Mouse (Mus musculus) stomach, embryonic 16.5 days (tissue): ENCODE measurements around the gene Ano4. TPM values are rescaled to one million over a fixed set of nuclear protein-coding genes. Genes with fewer than 3 reads are reported as not detected.

ENCODE experiments used
- ATAC-seq: fragments of 200-750 bp; cut with Nextera tagmentation; 2 replicates; pipeline ENCODE4 v1.8.0; 2017; ENCODE audit warnings: moderate number of reproducible peaks, moderate TSS enrichment; ENCODE audit not compliant: insufficient read depth, low FRiP score
- H3K27ac ChIP-seq: fragments of 300-500 bp; sonication (generic); 2 replicates; pipeline ENCODE4 v1.5.1; 2014; ENCODE audit warnings: low read length
- H3K27me3 ChIP-seq: fragments of 300-500 bp; sonication (generic); 2 replicates; pipeline ENCODE4 v1.6.1; 2014; ENCODE audit warnings: low read length, control low read depth, mixed read lengths; ENCODE audit not compliant: control insufficient read depth, insufficient read depth
- H3K36me3 ChIP-seq: fragments of 300-500 bp; sonication (generic); 2 replicates; pipeline ENCODE4 v1.6.1; 2014; ENCODE audit warnings: low read length; ENCODE audit not compliant: control insufficient read depth, insufficient read depth
- H3K4me1 ChIP-seq: fragments of 300-500 bp; sonication (generic); 2 replicates; pipeline ENCODE4 v1.6.1; 2014; ENCODE audit warnings: low read length, control low read depth, mixed read lengths; ENCODE audit not compliant: control insufficient read depth, insufficient read depth
- H3K4me2 ChIP-seq: fragments of 300-500 bp; sonication (generic); 2 replicates; pipeline ENCODE4 v1.6.1; 2014; ENCODE audit warnings: low read depth, low read length, mixed read lengths
- H3K4me3 ChIP-seq: fragments of 300-500 bp; sonication (generic); replicated peaks from 2 replicates; pipeline ENCODE4 v1.5.1; 2014; ENCODE audit warnings: mild to moderate bottlenecking, low read length
- H3K9ac ChIP-seq: fragments of 300-500 bp; sonication (generic); 2 replicates; pipeline ENCODE4 v1.6.1; 2014; ENCODE audit warnings: low read length
- H3K9me3 ChIP-seq: fragments of 300-500 bp; sonication (generic); replicated peaks from 2 replicates; pipeline ENCODE4 v1.6.1; 2016; ENCODE audit warnings: low read length, control low read depth; ENCODE audit not compliant: control insufficient read depth
- WGBS: fragments of 180-500 bp; shearing (Covaris S2); extraction: QIAGEN DNeasy Blood & Tissue Kit; methylation state at CpG from one replicate; pipeline ENCODE4 v1.1.7; 2014; 5-methylcytosine and 5-hydroxymethylcytosine counted together
- polyA plus RNA-seq: library from polyadenylated mRNA; unstranded; fragments of >200 nt; fragmentation: Nextera tagmentation; extraction: Ambion mirVana; gene quantifications from 2 replicates; pipeline ENCODE4 v1.2.1, GENCODE M21; 2015

Ano4 gene
- polyA plus RNA-seq, 1 experiment from 2014 or later: 0.90 TPM

DNA sequence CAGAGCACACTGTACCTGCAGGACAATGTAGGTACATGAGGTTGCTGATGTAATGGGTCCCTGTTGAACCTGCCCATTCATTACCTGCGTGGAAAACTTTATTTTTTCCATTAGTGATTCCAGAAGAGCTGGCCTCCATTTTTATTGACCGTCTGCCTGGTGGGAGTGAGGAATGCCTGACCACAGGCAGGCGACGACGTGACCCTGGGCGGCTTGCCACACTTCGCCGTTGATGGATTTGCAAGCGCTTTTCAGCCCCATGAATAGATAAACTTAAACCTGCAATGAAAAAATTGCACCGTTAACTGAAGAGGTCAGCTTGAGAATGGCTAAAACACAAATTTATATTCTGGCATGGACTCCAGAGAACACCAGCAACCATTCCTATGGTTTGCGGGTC is 195.4 kb downstream of the Ano4 start:
- 62% methylated on average over 11 of the region's 11 CpGs for WGBS
- no peaks in the 10 kb centered on the region for H3K9me3 ChIP-seq
- no peak overlapping the region for H3K4me2 ChIP-seq
- H3K36me3 ChIP-seq: no peaks in the 10 kb centered on the region
- no peak overlapping the region for H3K4me3 ChIP-seq
- no peak overlapping the region for H3K9ac ChIP-seq
- no peaks in the 10 kb centered on the region for H3K27me3 ChIP-seq
- ATAC-seq: no peak
- H3K4me1 ChIP-seq: no peaks in the 10 kb centered on the region
- H3K27ac ChIP-seq: no peak overlapping the region

DNA sequence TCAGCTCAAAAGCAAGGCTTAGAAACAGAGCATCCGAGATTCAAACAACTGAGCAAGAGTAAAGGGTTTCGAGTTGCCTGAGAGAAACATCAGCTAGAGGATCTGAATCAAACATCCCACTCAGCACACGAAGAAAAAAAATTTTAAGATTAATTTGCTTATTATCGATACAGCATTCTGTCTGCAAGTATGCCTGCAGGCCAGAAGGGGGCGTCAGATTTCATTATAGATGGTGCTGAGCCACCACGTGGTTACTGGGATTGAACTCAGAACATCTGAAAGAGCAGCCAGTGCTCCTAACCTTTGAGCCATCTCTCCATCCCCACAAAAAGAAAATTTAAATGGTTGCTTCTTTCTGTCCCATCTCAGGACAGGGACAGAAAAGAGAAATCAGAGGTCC is 223.2 kb downstream of the Ano4 start:
- WGBS: 54% methylated on average over 6 of the region's 6 CpGs
- no peaks in the 10 kb centered on the region for H3K9me3 ChIP-seq
- no peaks in the 10 kb centered on the region for H3K4me1 ChIP-seq
- H3K9ac ChIP-seq: no peak overlapping the region
- H3K36me3 ChIP-seq: no peaks in the 10 kb centered on the region
- no peak overlapping the region for H3K4me3 ChIP-seq
- no peak overlapping the region for H3K27ac ChIP-seq
- no peak for ATAC-seq
- no peak overlapping the region for H3K4me2 ChIP-seq
- no peaks in the 10 kb centered on the region for H3K27me3 ChIP-seq

DNA sequence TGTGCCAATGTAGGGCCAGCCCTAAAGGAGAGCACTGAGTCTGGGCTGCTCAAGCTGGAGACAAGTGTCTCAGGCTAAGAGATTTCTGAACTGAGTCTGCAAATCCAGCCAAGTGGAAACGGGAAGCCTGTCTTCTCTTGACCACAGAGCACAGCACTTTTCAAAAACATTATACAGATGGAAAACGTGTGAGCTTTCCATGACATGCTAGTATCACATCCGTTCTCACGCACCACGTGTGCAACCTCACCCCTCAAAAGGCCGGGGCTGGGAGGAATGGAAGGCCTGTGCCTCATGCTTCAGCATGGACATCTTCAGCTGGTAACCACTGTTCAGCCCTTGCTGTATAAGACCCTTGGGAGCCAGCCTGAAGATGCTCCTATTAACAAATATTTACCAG is 230.2 kb downstream of the Ano4 start:
- H3K4me1 ChIP-seq: no peaks in the 10 kb centered on the region
- no peaks in the 10 kb centered on the region for H3K27me3 ChIP-seq
- ATAC-seq: no peak
- no peaks in the 10 kb centered on the region for H3K9me3 ChIP-seq
- no peak overlapping the region for H3K4me3 ChIP-seq
- H3K9ac ChIP-seq: no peak overlapping the region
- H3K4me2 ChIP-seq: no peak overlapping the region
- WGBS: 75% methylated on average over 6 of the region's 6 CpGs
- no peaks in the 10 kb centered on the region for H3K36me3 ChIP-seq
- no peak overlapping the region for H3K27ac ChIP-seq

DNA sequence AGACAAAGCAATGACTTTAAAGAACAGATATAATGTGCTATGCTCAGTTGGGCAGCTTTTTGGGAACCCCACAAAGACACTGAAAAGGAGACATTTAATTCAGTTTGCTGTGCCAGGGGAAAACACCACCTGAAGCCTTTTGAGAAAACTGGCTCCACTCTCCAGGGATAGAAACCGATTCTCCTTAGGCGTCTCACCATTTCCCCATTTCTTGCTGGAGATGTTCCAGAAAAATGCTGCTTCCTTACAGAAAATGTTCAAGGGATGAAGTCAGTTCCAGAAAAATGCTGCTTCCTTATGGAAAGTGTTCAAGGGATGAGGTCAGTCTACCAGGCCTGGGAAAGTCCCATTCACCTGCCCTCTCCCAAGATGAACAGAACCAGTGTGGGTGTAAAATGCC is 233.1 kb downstream of the Ano4 start:
- H3K4me1 ChIP-seq: no peaks in the 10 kb centered on the region
- no peak for ATAC-seq
- H3K9ac ChIP-seq: no peak overlapping the region
- H3K27me3 ChIP-seq: no peaks in the 10 kb centered on the region
- H3K4me2 ChIP-seq: no peak overlapping the region
- no peaks in the 10 kb centered on the region for H3K36me3 ChIP-seq
- WGBS: 58% methylated on average over 2 of the region's 2 CpGs
- H3K27ac ChIP-seq: no peak overlapping the region
- H3K4me3 ChIP-seq: no peak overlapping the region
- no peaks in the 10 kb centered on the region for H3K9me3 ChIP-seq

DNA sequence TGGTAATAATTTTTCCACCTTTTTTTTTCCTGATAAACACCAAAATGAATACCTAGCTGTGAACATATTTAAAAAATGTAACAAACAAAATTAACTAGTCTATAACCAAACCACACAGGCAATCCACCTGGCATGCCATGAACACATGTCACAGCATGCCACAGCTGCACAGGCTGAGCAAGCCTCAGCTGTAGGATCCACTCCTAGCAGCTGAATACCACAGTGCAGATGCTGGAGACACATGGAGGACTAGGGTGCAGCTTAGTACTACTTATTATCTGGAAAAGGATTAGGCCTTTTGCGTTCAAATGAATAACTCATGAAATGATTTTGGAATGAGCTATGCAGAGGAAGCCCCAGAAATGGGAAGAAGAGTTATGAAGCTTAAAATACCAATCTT is 233.6 kb downstream of the Ano4 start:
- no peak overlapping the region for H3K4me3 ChIP-seq
- 70% methylated on average over 1 of the region's 1 CpGs for WGBS

DNA sequence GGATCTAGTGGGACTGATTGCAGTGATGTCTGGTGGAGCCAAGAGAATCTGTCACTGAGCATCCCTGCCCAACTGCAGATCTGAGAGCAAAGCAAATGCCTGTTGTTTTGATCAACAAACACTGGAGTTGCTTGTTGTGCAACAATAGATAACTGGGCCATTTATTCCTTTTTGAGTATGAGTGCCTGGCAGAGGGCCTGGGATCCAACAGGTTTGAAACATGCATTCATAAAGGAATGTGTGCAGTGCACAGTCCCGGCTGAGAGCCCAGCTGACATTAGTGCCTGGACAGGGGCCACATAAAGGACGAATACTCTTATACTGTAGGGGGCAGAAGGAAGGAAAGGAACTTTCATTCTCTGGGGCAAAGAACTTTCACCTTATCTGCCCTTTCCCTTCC is 241.0 kb downstream of the Ano4 start:
- Histone ChIP-seq H3K9me3 (no peaks in the 10 kb centered on the region), H3K4me1 (no peaks in the 10 kb centered on the region), H3K4me3 (no peak overlapping the region), H3K9ac (no peak overlapping the region), H3K27me3 (no peaks in the 10 kb centered on the region), H3K27ac (no peak overlapping the region), H3K36me3 (no peaks in the 10 kb centered on the region), H3K4me2 (no peak overlapping the region)
- 56% methylated on average over 2 of the region's 2 CpGs for WGBS
- ATAC-seq: no peak

More for the DNA sequence above, 233.6 kb downstream of the Ano4 start:
- Histone ChIP-seq H3K4me1 (no peaks in the 10 kb centered on the region), H3K27ac (no peak overlapping the region), H3K9ac (no peak overlapping the region), H3K36me3 (no peaks in the 10 kb centered on the region), H3K4me2 (no peak overlapping the region), H3K9me3 (no peaks in the 10 kb centered on the region), H3K27me3 (no peaks in the 10 kb centered on the region)
- ATAC-seq: no peak

DNA sequence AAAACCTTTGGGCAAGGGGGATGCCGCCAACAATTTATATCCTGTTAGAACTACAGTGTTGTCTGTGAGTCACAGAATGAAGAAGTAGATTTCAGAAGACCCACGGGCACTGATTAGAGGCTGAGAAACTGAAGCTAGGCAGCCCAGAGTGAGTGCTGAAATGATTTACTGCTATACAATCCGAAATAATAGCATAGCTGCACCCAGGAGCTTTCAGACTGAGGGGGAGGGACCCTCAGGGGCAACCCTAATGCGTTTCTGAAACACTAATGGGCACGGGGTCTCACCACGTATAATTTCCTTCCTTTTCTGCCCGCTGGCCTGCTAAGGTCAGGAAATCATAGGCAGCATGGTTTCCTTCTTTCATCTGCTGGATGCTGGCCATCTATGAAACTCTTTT is 242.5 kb downstream of the Ano4 start:
- no peaks in the 10 kb centered on the region for H3K4me1 ChIP-seq
- H3K4me2 ChIP-seq: no peak overlapping the region
- no peak overlapping the region for H3K9ac ChIP-seq
- WGBS: 45% methylated on average over 7 of the region's 7 CpGs
- no peaks in the 10 kb centered on the region for H3K27me3 ChIP-seq
- no peaks in the 10 kb centered on the region for H3K36me3 ChIP-seq
- ATAC-seq: no peak
- H3K27ac ChIP-seq: no peak overlapping the region
- H3K4me3 ChIP-seq: no peak overlapping the region
- H3K9me3 ChIP-seq: no peaks in the 10 kb centered on the region

DNA sequence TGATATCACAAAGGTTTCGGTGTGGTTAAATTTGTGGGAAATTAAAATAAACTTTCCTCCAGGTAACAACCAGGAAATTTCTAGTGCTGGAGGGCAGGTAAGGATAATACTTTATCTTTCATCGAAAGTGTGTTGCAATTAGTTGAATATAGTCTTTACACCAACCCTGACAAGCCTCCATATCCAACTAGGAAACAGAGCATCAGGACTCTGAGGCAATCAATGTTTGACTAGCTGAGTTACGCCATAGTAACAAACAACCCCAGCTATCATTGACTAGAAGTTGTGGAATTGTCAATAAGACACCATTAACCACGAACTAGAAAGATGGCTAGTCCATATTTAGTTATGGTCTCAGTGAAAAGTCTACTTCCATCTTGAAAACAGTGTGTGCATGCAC is 246.4 kb downstream of the Ano4 start:
- 64% methylated on average over 4 of the region's 4 CpGs for WGBS
- no peak for ATAC-seq

DNA sequence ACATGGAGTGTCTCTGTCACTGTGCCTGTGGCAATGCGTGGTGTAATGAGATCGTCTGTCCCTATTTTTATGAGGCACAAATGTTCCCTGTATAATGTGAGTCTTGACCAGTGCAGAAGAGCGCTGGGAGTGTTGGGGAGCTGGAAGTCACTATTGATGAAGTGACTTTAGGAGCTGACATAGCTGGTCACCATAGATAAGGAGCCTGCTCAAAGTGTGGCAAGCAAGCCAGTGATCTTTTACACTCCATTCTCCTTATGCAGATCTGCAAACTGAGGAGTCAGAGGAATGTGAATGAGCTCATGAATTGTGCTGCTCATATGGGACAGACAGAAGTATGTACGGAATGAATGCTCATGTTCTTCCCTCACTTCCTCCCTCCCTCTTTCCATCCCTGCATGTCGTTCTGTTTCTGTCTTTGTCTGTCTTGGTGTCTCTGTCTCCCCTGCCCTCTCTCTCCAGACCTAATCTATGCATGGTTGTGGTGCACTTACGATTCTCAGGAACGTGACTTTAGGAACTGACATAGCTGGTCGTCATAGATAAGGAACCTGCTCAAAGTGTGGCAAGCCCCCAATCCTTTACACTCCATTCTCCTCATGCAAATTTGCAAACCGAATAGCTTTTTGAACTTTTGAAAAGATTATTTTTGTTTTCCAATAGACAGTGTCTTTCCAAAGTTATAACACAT is 252.1 kb downstream of the Ano4 start:
- Histone ChIP-seq H3K36me3 (no peaks in the 10 kb centered on the region), H3K9ac (no peak overlapping the region), H3K9me3 (no peaks in the 10 kb centered on the region), H3K27ac (no peak overlapping the region), H3K4me2 (no peak overlapping the region), H3K27me3 (no peaks in the 10 kb centered on the region), H3K4me1 (no peaks in the 10 kb centered on the region), H3K4me3 (no peak overlapping the region)
- WGBS: 70% methylated on average over 9 of the region's 9 CpGs
- ATAC-seq: no peak

More for the DNA sequence above, 246.4 kb downstream of the Ano4 start:
- Histone ChIP-seq H3K27me3 (no peaks in the 10 kb centered on the region), H3K4me1 (no peaks in the 10 kb centered on the region), H3K27ac (no peak overlapping the region), H3K4me3 (no peak overlapping the region), H3K9me3 (no peaks in the 10 kb centered on the region), H3K4me2 (no peak overlapping the region), H3K9ac (no peak overlapping the region), H3K36me3 (no peaks in the 10 kb centered on the region)
